Mouse (Mus musculus) limb, embryonic 11.5 days (tissue): ENCODE measurements around the gene Tmem163. TPM values are rescaled to one million over a fixed set of nuclear protein-coding genes. Genes with fewer than 3 reads are reported as not detected.

ENCODE experiments used
- ATAC-seq: fragments of 200-750 bp; cut with Nextera tagmentation; 2 replicates; pipeline ENCODE4 v1.8.0; 2017; ENCODE audit warnings: low read depth; ENCODE audit not compliant: insufficient number of reproducible peaks, low FRiP score, low TSS enrichment
- DNase-seq: peaks from one replicate; pipeline ENCODE4 v3.0.0-alpha.2; 2015; ENCODE audit warnings: low spot score
- H3K27ac ChIP-seq: fragments of 300-500 bp; sonication (generic); replicated peaks from 2 replicates; pipeline ENCODE4 v1.5.1; 2014; ENCODE audit warnings: low read depth, mild to moderate bottlenecking, low read length
- H3K27me3 ChIP-seq: fragments of 300-500 bp; sonication (generic); 2 replicates; pipeline ENCODE4 v1.6.1; 2014; ENCODE audit warnings: mild to moderate bottlenecking, low read length, mixed read lengths; ENCODE audit not compliant: control insufficient read depth, insufficient read depth
- H3K36me3 ChIP-seq: fragments of 300-500 bp; sonication (generic); 2 replicates; pipeline ENCODE4 v1.6.1; 2014; ENCODE audit warnings: mild to moderate bottlenecking, low read length, moderate library complexity, mixed read lengths; ENCODE audit not compliant: control insufficient read depth, insufficient read depth
- H3K4me1 ChIP-seq: fragments of 300-500 bp; sonication (generic); 2 replicates; pipeline ENCODE4 v1.6.1; 2014; ENCODE audit warnings: low read length, mixed read lengths; ENCODE audit not compliant: control insufficient read depth, insufficient read depth
- H3K4me2 ChIP-seq: fragments of 300-500 bp; sonication (generic); 2 replicates; pipeline ENCODE4 v1.6.1; 2014; ENCODE audit warnings: low read depth, mild to moderate bottlenecking, moderate library complexity; ENCODE audit not compliant: severe bottlenecking
- H3K4me3 ChIP-seq: fragments of 300-500 bp; sonication (generic); 2 replicates; pipeline ENCODE4 v1.5.1; 2014; ENCODE audit warnings: low read depth, low read length
- H3K9ac ChIP-seq: fragments of 300-500 bp; sonication (generic); 2 replicates; pipeline ENCODE4 v1.6.1; 2014; ENCODE audit warnings: mild to moderate bottlenecking, low read length
- H3K9me3 ChIP-seq: fragments of 300-500 bp; sonication (generic); 2 replicates; pipeline ENCODE4 v1.6.1; 2016; ENCODE audit warnings: low read length; ENCODE audit not compliant: control insufficient read depth
- WGBS: fragments of 180-500 bp; shearing (Covaris S2); extraction: QIAGEN DNeasy Blood & Tissue Kit; methylation state at CpG from one replicate; pipeline ENCODE4 v1.1.7; 2014; 5-methylcytosine and 5-hydroxymethylcytosine counted together
- polyA plus RNA-seq: library from polyadenylated mRNA; unstranded; fragments of >200 nt; fragmentation: Nextera tagmentation; extraction: Ambion mirVana; gene quantifications from 2 replicates; pipeline ENCODE4 v1.2.1, GENCODE M21; 2014

Gene Tmem163
- polyA plus RNA-seq, 1 experiment from 2014 or later: 7.9 TPM

DNA sequence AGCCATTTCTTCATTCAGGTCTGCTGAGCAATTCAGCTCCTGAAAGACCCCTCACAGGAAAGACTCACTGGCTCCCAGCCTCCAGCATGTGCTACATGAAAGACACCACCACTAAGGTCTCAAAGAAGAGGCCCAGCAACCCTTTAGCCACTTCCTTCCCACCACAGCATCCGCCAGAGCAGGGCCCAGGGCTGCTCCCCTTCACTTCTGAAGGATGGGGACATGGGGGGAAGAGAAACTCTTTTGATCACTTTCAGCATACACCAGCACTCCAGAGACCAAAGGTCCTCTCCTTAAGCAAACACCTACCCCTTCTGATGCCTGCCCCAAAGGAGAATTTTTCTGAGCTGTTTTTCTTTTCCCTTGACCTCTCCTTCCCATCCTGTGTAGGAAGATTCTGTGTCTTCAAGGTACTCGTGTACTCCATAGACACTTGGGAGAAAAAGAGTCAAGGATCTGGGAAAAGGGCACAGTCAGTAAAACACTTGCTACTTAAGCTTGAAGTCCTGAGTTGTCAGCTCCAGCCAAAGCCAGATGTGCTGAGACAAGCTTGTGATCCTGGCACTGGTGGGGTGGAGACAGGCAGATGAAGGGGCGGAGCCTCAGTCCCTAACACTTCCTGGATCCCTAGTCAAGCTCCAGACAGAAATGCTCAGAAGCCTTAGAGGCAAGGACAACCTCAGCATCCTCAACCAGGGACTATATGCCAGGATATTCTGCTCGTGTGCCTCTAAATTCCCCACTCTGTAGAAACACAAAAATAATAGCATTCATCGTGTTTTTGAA, 53.6 kb downstream of the Tmem163 start:
- Histone ChIP-seq H3K4me2 (no peak overlapping the region), H3K4me1 (no peaks in the 10 kb centered on the region), H3K27ac (no peak overlapping the region), H3K27me3 (no peaks in the 10 kb centered on the region), H3K4me3 (no peak overlapping the region), H3K9ac (no peak overlapping the region), H3K9me3 (no peaks in the 10 kb centered on the region), H3K36me3 (no peaks in the 10 kb centered on the region)
- DNase-seq (peak; percentile 57), ATAC-seq (peak; percentile 81)
- 47% methylated on average over 5 of the region's 5 CpGs for WGBS

DNA sequence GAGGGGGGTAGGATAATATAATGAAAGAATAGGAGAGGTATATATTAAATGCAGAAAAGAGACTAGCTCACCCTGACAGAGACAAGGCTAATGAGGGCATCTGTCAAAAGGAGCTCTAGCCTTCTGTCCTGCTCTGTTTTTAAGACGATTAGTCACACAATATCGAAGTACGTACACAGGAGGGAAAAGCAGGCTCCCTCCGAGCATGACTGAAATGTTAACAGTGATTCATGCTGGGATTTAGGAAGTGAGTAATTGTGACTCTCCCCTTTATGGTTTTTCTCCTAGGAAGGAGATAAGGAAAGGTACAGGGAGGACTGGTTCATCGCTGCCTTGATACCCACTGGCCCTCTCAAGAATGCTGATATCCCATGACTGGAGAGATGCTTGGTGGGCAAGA, 57.0 kb downstream of the Tmem163 start:
- WGBS: 68% methylated on average over 5 of the region's 5 CpGs
- no peaks in the 10 kb centered on the region for H3K27me3 ChIP-seq
- H3K4me1 ChIP-seq: no peaks in the 10 kb centered on the region
- no peak overlapping the region for H3K9ac ChIP-seq
- H3K27ac ChIP-seq: no peak overlapping the region
- DNase-seq: no peak
- no peaks in the 10 kb centered on the region for H3K9me3 ChIP-seq
- H3K4me2 ChIP-seq: no peak overlapping the region
- H3K36me3 ChIP-seq: no peaks in the 10 kb centered on the region
- H3K4me3 ChIP-seq: no peak overlapping the region
- no peak for ATAC-seq

DNA sequence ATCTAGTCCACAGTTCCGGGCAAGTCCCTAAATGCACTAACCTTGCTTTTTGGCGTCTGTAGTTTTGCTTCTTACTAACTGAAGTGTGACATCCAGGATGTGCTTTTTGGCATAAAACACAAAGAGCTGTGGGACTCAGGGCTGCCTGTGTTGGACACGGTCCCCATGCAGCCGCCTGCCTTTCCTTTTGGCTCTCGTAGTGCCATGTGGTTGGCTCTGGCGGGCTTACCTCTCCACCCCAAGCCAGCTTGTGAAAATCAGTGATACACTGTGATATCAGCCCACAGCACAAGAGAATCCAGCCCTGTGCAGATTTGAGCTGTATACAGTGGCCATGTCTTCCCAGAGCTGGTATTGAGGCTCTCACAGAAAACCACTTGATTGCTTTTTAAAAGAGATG, 60.3 kb downstream of the Tmem163 start:
- Histone ChIP-seq H3K9ac (no peak overlapping the region), H3K4me1 (no peaks in the 10 kb centered on the region), H3K27ac (no peak overlapping the region), H3K4me2 (no peak overlapping the region), H3K9me3 (no peaks in the 10 kb centered on the region), H3K36me3 (no peaks in the 10 kb centered on the region), H3K4me3 (no peak overlapping the region), H3K27me3 (no peaks in the 10 kb centered on the region)
- ATAC-seq (no peak), DNase-seq (no peak)
- 85% methylated on average over 6 of the region's 6 CpGs for WGBS

DNA sequence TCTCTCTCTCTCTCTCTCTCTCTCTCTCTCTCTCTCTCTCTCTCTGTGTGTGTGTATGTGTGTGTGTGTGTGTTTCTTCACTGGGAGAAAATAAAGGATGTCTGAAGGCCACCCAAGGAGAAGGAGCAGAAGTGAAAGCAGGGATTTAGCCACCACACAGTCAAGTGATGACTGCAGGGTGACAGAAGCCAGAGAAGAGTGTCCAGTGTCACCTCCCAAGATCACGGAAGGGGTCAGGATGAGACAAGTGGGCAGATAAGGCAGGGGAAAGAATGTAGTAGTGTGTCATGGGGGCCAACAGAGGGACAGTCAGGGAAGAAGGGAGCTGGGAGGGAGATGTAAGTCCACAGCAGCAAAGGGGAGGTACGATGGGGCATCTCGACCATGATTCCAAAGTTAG, 69.0 kb downstream of the Tmem163 start:
- Histone ChIP-seq H3K4me3 (no peak overlapping the region), H3K27me3 (no peaks in the 10 kb centered on the region), H3K36me3 (no peaks in the 10 kb centered on the region), H3K4me2 (no peak overlapping the region), H3K9ac (no peak overlapping the region), H3K27ac (no peak overlapping the region), H3K9me3 (no peaks in the 10 kb centered on the region), H3K4me1 (no peaks in the 10 kb centered on the region)
- 78% methylated on average over 3 of the region's 3 CpGs for WGBS
- DNase-seq: no peak
- ATAC-seq: no peak

DNA sequence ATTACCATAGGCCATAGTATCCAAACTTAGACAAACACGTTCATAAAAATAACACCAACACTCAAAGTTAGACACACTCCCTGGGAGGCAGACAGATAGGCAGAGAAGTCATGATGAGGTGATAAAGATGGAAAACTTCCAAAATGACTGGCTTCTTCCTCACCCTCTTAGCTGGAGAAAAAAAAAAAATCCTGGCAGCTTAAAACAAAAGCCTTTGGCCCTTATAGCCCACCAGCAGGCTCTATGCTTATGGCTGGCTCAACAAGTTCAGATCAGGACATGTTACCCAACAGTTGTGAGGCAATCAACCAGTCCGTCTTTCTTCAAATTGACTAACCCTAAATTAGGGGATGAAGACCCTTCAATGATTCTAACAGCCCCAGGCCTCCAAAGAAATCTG, 69.5 kb downstream of the Tmem163 start:
- Histone ChIP-seq H3K4me1 (no peaks in the 10 kb centered on the region), H3K27me3 (no peaks in the 10 kb centered on the region), H3K36me3 (no peaks in the 10 kb centered on the region), H3K27ac (no peak overlapping the region), H3K9ac (no peak overlapping the region), H3K4me3 (no peak overlapping the region), H3K9me3 (no peaks in the 10 kb centered on the region), H3K4me2 (no peak overlapping the region)
- no peak for ATAC-seq
- WGBS: 72% methylated on average over 2 of the region's 2 CpGs
- DNase-seq: no peak

DNA sequence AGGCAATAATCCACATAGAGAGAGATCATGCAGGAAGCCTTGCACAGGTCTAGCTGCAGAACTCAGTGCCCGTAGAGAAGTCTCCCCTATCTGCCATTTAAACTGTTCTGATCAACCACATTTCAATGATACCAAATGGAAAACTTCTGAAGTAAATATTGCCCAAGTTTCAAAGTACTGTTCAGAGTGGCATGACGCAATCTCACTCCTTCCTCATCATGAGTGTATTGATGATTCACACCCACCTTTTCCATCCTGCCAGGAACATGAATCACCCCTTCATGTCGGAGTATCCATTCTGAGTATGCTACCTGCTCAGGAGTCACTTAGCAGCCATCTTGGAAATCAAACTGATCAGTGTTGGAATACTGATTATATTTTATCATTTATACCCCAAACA, 71.0 kb downstream of the Tmem163 start:
- no peak overlapping the region for H3K4me3 ChIP-seq
- H3K27me3 ChIP-seq: no peaks in the 10 kb centered on the region
- 90% methylated on average over 3 of the region's 3 CpGs for WGBS
- no peaks in the 10 kb centered on the region for H3K4me1 ChIP-seq
- H3K36me3 ChIP-seq: no peaks in the 10 kb centered on the region
- no peak overlapping the region for H3K4me2 ChIP-seq
- no peak for DNase-seq
- no peak overlapping the region for H3K9ac ChIP-seq
- no peak overlapping the region for H3K27ac ChIP-seq
- H3K9me3 ChIP-seq: no peaks in the 10 kb centered on the region
- ATAC-seq: no peak

DNA sequence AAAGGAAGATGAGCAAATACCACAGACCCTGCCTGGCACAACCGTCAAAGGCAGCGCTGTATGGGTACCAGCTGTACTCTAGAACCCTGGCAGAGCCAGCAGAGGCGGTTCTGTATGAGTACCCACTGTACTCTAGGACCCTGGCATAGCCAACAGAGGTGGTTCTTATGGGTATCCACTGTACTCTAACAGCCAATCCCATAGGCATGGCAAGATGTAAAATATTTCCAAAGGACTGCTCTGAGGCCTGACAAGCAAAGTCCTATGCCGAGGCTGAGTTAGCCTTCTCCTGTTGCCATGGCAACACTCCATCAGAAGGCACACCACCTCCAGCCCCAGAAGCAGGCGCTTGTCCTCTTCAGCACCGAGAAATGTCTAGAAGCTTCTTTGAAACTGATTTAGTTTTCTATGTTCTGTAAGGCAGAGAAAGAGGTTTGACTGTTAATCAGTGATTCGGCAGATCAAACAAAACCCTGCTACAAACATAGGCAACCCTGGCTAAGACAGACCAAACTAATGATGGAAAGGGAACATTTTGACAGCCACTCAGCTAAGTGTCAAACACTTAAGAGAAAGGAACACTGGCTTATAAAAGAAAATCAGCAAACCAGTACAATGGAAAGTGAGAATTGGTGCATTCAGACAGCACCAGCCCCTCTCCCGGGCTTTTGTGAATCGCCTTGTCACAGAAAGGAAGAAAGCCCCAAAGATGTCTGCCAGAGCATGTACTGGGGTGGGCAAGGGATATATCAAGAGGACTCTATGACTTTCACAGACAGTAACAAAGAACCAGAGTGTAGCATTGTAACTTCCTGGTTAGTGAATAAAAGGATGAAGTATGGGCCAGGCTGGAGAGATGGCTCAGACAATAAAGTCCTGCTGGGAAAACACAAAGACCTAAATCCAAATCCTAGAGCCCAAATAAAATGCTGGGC, 75.4 kb downstream of the Tmem163 start:
- DNase-seq (no peak), ATAC-seq (no peak)
- H3K36me3 ChIP-seq: no peaks in the 10 kb centered on the region
- H3K4me1 ChIP-seq: no peaks in the 10 kb centered on the region
- H3K27ac ChIP-seq: no peak overlapping the region
- no peaks in the 10 kb centered on the region for H3K9me3 ChIP-seq
- H3K4me2 ChIP-seq: no peak overlapping the region
- 76% methylated on average over 9 of the region's 9 CpGs for WGBS
- no peak overlapping the region for H3K9ac ChIP-seq
- H3K4me3 ChIP-seq: no peak overlapping the region
- H3K27me3 ChIP-seq: no peaks in the 10 kb centered on the region

DNA sequence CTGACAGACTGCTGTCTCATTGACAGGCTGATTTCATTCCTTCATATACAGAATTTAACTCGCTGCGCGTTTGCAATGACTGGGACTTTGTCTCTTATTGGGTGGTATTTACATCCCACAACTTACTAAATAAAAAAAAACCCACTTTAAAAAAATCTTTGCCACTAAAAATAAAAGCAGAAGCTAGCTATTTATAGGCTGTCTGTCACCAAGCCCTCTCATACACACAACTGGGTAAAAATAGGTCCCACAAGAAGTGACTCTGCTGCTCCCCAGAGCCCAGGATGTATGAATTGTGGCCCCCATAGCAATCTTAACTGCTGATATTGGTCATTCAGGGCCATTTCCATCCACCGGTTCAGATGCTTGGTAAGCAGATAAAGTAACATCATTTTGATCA, 83.2 kb downstream of the Tmem163 start:
- Histone ChIP-seq H3K27ac (no peak overlapping the region), H3K4me2 (no peak overlapping the region), H3K9me3 (no peaks in the 10 kb centered on the region), H3K4me1 (no peaks in the 10 kb centered on the region), H3K27me3 (no peaks in the 10 kb centered on the region), H3K9ac (no peak overlapping the region), H3K4me3 (no peak overlapping the region), H3K36me3 (no peaks in the 10 kb centered on the region)
- DNase-seq: no peak
- ATAC-seq: no peak
- 92% methylated on average over 4 of the region's 4 CpGs for WGBS
